In genomic region chr6:140591331-140591730, GRCm38 (mm10) we compare ENCODE assay signal across 26 mouse cellular contexts. TPM values are rescaled to one million over a fixed set of nuclear protein-coding genes. Genes with fewer than 3 reads are reported as not detected.
DNase-seq lines count a peak whose midpoint lies in the region; ATAC-seq and TF ChIP-seq lines count a peak whose summit lies in the region.
"Had no signal": no experiment of that assay in that cellular context is flagged by ENCODE, and none has a peak within 500 bp of the region (broad histone marks: within the 10 kb centered on the region; RNA-seq: fewer than 3 reads in every experiment).

No protein-coding gene starts in this region.

- ATAC-seq in intestine, postnatal 0 days, result no peak
- no peak for ATAC-seq in intestine, embryonic 16.5 days
- ATAC-seq in megakaryocyte progenitor cell, adult 5-6 weeks (replicated peaks; ENCODE audit: poor library complexity), result no peak
- ATAC-seq: forebrain, postnatal 0 days; hindbrain, postnatal 0 days; intestine, embryonic 15.5 days; midbrain, embryonic 16.5 days had no signal

- no peak overlapping the region for H3K9ac ChIP-seq in intestine, postnatal 0 days (ENCODE audit: low read depth, low read length)
- no peak overlapping the region for H3K9ac ChIP-seq in intestine, embryonic 16.5 days (ENCODE audit: low read depth, low read length)
- H3K9ac ChIP-seq: embryonic facial prominence, embryonic 13.5 days; forebrain, embryonic 12.5 days; forebrain, postnatal 0 days; intestine, embryonic 15.5 days; lung, embryonic 15.5 days had no signal

- H3K9me3 ChIP-seq in intestine, postnatal 0 days (ENCODE audit: control insufficient read depth), result no peaks in the 10 kb centered on the region
- no peaks in the 10 kb centered on the region for H3K9me3 ChIP-seq in intestine, embryonic 16.5 days (ENCODE audit: control insufficient read depth, low read length)
- H3K9me3 ChIP-seq: embryonic facial prominence, embryonic 13.5 days; forebrain, embryonic 12.5 days; intestine, embryonic 15.5 days; lung, embryonic 15.5 days had no signal

- peak; percentile 47 to 71 for DNase-seq in adrenal gland, adult (ENCODE audit: inconsistent age in 2 of 2, low spot score in 1 of 2)
- no peak for DNase-seq in adrenal gland, postnatal 4 days (ENCODE audit: low spot score in 2 of 2)
- DNase-seq in adrenal gland, postnatal 10 days, result peak; percentile 40
- peak; percentile 20 for DNase-seq in gastrocnemius, postnatal 14 days
- DNase-seq in left cerebral cortex, postnatal 36 days (ENCODE audit: low spot score in 2 of 2), result no peak
- DNase-seq: cerebellum, adult 8-10 months; cerebellum, postnatal 36 days; embryo, embryonic 11 days; forebrain, postnatal 0 days; heart, postnatal 14 days; kidney, adult 9 months; kidney, postnatal 10 days; layer of hippocampus, postnatal 36 days; right cerebral cortex, adult 18-20 months; thymus, postnatal 25 days had no signal

- H3K27ac ChIP-seq in intestine, postnatal 0 days (ENCODE audit: low read depth, low read length), result 0 out of 2 replicates have a peak overlapping the region, but pooled peaks have one; percentile 2
- no peak overlapping the region for H3K27ac ChIP-seq in intestine, embryonic 16.5 days (ENCODE audit: low read length)
- H3K27ac ChIP-seq: embryonic facial prominence, embryonic 13.5 days; forebrain, embryonic 12.5 days; hindbrain, postnatal 0 days; intestine, embryonic 15.5 days; lung, embryonic 15.5 days had no signal

- peaks cover 6% of the 10 kb centered on the region; the same call in 1 of the 2 replicates for H3K4me1 ChIP-seq in intestine, postnatal 0 days (replicated peaks; ENCODE audit: control insufficient read depth, insufficient read depth, low read length)
- peaks cover 7% of the 10 kb centered on the region for H3K4me1 ChIP-seq in intestine, embryonic 16.5 days (ENCODE audit: control insufficient read depth, insufficient read depth, low read length)
- H3K4me1 ChIP-seq: forebrain, embryonic 12.5 days had no signal

- no peak overlapping the region for H3K4me3 ChIP-seq in intestine, postnatal 0 days (ENCODE audit: low read depth, low read length)
- no peak overlapping the region for H3K4me3 ChIP-seq in intestine, embryonic 16.5 days (ENCODE audit: low read length)
- H3K4me3 ChIP-seq: embryonic facial prominence, embryonic 13.5 days; erythroblast, embryonic 14.5 days; forebrain, embryonic 12.5 days; intestine, embryonic 15.5 days; lung, embryonic 15.5 days had no signal

- H3K36me3 ChIP-seq in intestine, postnatal 0 days (ENCODE audit: control insufficient read depth, insufficient read depth), result peaks cover 71% of the 10 kb centered on the region
- peaks cover 19% of the 10 kb centered on the region for H3K36me3 ChIP-seq in intestine, embryonic 16.5 days (ENCODE audit: control insufficient read depth, insufficient read depth, low read length)

- 94% methylated on average over 5 of the region's 5 CpGs for WGBS in intestine, postnatal 0 days
- 84% methylated on average over 5 of the region's 5 CpGs for WGBS in intestine, embryonic 16.5 days

- TF ChIP-seq CTCF in intestine, postnatal 0 days (IDR thresholded peaks at IDR 0.05; ENCODE audit: low read depth), result no peak

- H3K4me2 ChIP-seq in intestine, postnatal 0 days (replicated peaks; ENCODE audit: low read depth), result no peak overlapping the region
- no peak overlapping the region for H3K4me2 ChIP-seq in intestine, embryonic 16.5 days (ENCODE audit: low read depth, low read length)
- H3K4me2 ChIP-seq: embryonic facial prominence, embryonic 13.5 days; forebrain, embryonic 12.5 days; intestine, embryonic 15.5 days; lung, embryonic 15.5 days; midbrain, embryonic 11.5 days had no signal

- no peaks in the 10 kb centered on the region for H3K27me3 ChIP-seq in intestine, postnatal 0 days (replicated peaks; ENCODE audit: control insufficient read depth, insufficient read depth, low read length)
- H3K27me3 ChIP-seq in intestine, embryonic 16.5 days (replicated peaks; ENCODE audit: control insufficient read depth, insufficient read depth, low read length), result no peaks in the 10 kb centered on the region
- H3K27me3 ChIP-seq: embryonic facial prominence, embryonic 13.5 days; forebrain, embryonic 12.5 days; intestine, embryonic 15.5 days; lung, embryonic 15.5 days had no signal

- intact Hi-C loops in gastrocnemius, postnatal 14 days (cut with DNase I; ENCODE audit: low total_unique reads), result no loop called here
- intact Hi-C loops in left cerebral cortex, postnatal 36 days (cut with DNase I), result no loop called here

RNA-seq across cellular contexts. Expression of gene Aebp2, which starts 31.1 kb away (rescaled TPM):
- 10 to 100 TPM; 63.1 TPM for total RNA-seq in adrenal gland, postnatal 4 days (2021)
- 8.2 and 9.5 TPM in 2 replicates for polyA plus RNA-seq in intestine, postnatal 0 days (2015; fragmentation: Nextera tagmentation; extraction: Ambion mirVana)
- polyA plus RNA-seq in intestine, embryonic 16.5 days (2015; fragmentation: Nextera tagmentation; extraction: Ambion mirVana), result 6.4 and 7.3 TPM in 2 replicates
- 10 to 100 TPM; 45.9 to 52.0 TPM for total RNA-seq in adrenal gland, postnatal 10 days (2021)
- 10 to 100 TPM; 29.9 to 32.0 TPM for total RNA-seq in gastrocnemius, postnatal 14 days (2021)
- total RNA-seq in left cerebral cortex, postnatal 36 days (2021), result 10 to 100 TPM; 55.8 to 68.0 TPM
- total RNA-seq in megakaryocyte progenitor cell, adult 5-6 weeks (2015), result 37.5 and 41.9 TPM in 2 replicates
- 54.6 and 57.5 TPM in 2 replicates for total RNA-seq in megakaryocyte progenitor cell, adult 5-6 weeks (2017)

Comparison
In these comparisons a context has a peak if more than half of its experiments do, and no peak if none do; other contexts are left out.
1. DNase-seq: peak in adrenal gland, adult (2 of 2), adrenal gland, postnatal 10 days (single experiment) and gastrocnemius, postnatal 14 days (single experiment); none in adrenal gland, postnatal 4 days (0 of 2) and left cerebral cortex, postnatal 36 days (0 of 2).